Comparison of ENCODE assay signal across 9 mouse cellular contexts in genomic region chr1:34140686-34141085, GRCm38 (mm10).
DNase-seq lines count a peak whose midpoint lies in the region; ATAC-seq and TF ChIP-seq lines count a peak whose summit lies in the region.
"Had no signal": no experiment of that assay in that cellular context is flagged by ENCODE, and none has a peak within 500 bp of the region (broad histone marks: within the 10 kb centered on the region; RNA-seq: fewer than 3 reads in every experiment).

No protein-coding gene starts in this region.

- no peak overlapping the region for H3K4me2 ChIP-seq in embryonic facial prominence, embryonic 15.5 days (replicated peaks)
- H3K4me2 ChIP-seq in limb, embryonic 14.5 days (replicated peaks; ENCODE audit: low read depth, low read length, severe bottlenecking): no peak overlapping the region

- peaks cover 25% of the 10 kb centered on the region for H3K4me1 ChIP-seq in embryonic facial prominence, embryonic 15.5 days
- peaks cover 33% of the 10 kb centered on the region for H3K4me1 ChIP-seq in embryonic facial prominence, embryonic 10.5 days
- H3K4me1 ChIP-seq in limb, embryonic 14.5 days (ENCODE audit: control insufficient read depth, insufficient read depth, low read length): peaks cover 23% of the 10 kb centered on the region

- no peaks in the 10 kb centered on the region for H3K9me3 ChIP-seq in embryonic facial prominence, embryonic 15.5 days (replicated peaks)
- H3K9me3 ChIP-seq in embryonic facial prominence, embryonic 10.5 days: no peaks in the 10 kb centered on the region
- H3K9me3 ChIP-seq in limb, embryonic 14.5 days (ENCODE audit: control insufficient read depth, low read length): no peaks in the 10 kb centered on the region

- ATAC-seq in embryonic facial prominence, embryonic 15.5 days (ENCODE audit: insufficient number of reproducible peaks, low FRiP score, low TSS enrichment, low read depth): no peak
- no peak for ATAC-seq in limb, embryonic 14.5 days (ENCODE audit: low FRiP score, low read depth)
- ATAC-seq: liver, postnatal 0 days had no signal

- H3K27me3 ChIP-seq in embryonic facial prominence, embryonic 15.5 days: no peaks in the 10 kb centered on the region
- no peaks in the 10 kb centered on the region for H3K27me3 ChIP-seq in embryonic facial prominence, embryonic 10.5 days (replicated peaks; ENCODE audit: low read depth, poor library complexity, severe bottlenecking)
- H3K27me3 ChIP-seq in limb, embryonic 14.5 days (ENCODE audit: control insufficient read depth, insufficient read depth, low read length): no peaks in the 10 kb centered on the region

- no peak overlapping the region for H3K4me3 ChIP-seq in embryonic facial prominence, embryonic 15.5 days (replicated peaks)
- H3K4me3 ChIP-seq in embryonic facial prominence, embryonic 10.5 days: no peak overlapping the region
- no peak overlapping the region for H3K4me3 ChIP-seq in limb, embryonic 14.5 days (replicated peaks; ENCODE audit: low read length)

- H3K36me3 ChIP-seq in embryonic facial prominence, embryonic 15.5 days: no peaks in the 10 kb centered on the region
- no peaks in the 10 kb centered on the region for H3K36me3 ChIP-seq in embryonic facial prominence, embryonic 10.5 days (replicated peaks)
- H3K36me3 ChIP-seq in limb, embryonic 14.5 days (ENCODE audit: control insufficient read depth, insufficient read depth, low read length): no peaks in the 10 kb centered on the region

- TF ChIP-seq POLR2A in limb, embryonic 14.5 days (IDR thresholded peaks at IDR 0.05; ENCODE audit: borderline replicate concordance, extremely low read depth, insufficient read depth, insufficient read length): no peak

- WGBS in embryonic facial prominence, embryonic 15.5 days: 40% methylated on average over 3 of the region's 3 CpGs
- WGBS in embryonic facial prominence, embryonic 10.5 days: 47% methylated on average over 3 of the region's 3 CpGs
- 36% methylated on average over 3 of the region's 3 CpGs for WGBS in limb, embryonic 14.5 days

- DNase-seq in embryonic facial prominence, embryonic 10.5 days (ENCODE audit: low spot score): no peak
- DNase-seq in kidney, postnatal 25 days: peak; percentile 40 to 64
- DNase-seq in kidney, postnatal 14 days: no peak
- peak; percentile 69 for DNase-seq in cerebellum, adult 9-11 months
- DNase-seq in limb, embryonic 14.5 days (ENCODE audit: low spot score): no peak
- DNase-seq in thymus, postnatal 0 days (ENCODE audit: low spot score): no peak
- no peak for DNase-seq in kidney, adult 11 months
- DNase-seq: liver, postnatal 0 days had no signal

- H3K27ac ChIP-seq in embryonic facial prominence, embryonic 15.5 days (replicated peaks): peak overlapping the region; percentile 73
- no peak overlapping the region for H3K27ac ChIP-seq in embryonic facial prominence, embryonic 10.5 days (replicated peaks)
- 0 out of 2 replicates have a peak overlapping the region, but pooled peaks have one; percentile 34 for H3K27ac ChIP-seq in limb, embryonic 14.5 days (replicated peaks; ENCODE audit: low read depth, low read length)

- no peak overlapping the region for H3K9ac ChIP-seq in embryonic facial prominence, embryonic 15.5 days
- H3K9ac ChIP-seq in limb, embryonic 14.5 days (ENCODE audit: low read depth, low read length, severe bottlenecking): no peak overlapping the region
- H3K9ac ChIP-seq: liver, postnatal 0 days had no signal

Comparison
In these comparisons a context has a peak if more than half of its experiments do, and no peak if none do; other contexts are left out.
1. DNase-seq: peak in kidney, postnatal 25 days (2 of 2) and cerebellum, adult 9-11 months (single experiment); none in embryonic facial prominence, embryonic 10.5 days (single experiment), kidney, postnatal 14 days (single experiment), limb, embryonic 14.5 days (single experiment), thymus, postnatal 0 days (single experiment) and kidney, adult 11 months (single experiment).